9 mouse cellular contexts compared by ENCODE assay signal in the genomic region with DNA sequence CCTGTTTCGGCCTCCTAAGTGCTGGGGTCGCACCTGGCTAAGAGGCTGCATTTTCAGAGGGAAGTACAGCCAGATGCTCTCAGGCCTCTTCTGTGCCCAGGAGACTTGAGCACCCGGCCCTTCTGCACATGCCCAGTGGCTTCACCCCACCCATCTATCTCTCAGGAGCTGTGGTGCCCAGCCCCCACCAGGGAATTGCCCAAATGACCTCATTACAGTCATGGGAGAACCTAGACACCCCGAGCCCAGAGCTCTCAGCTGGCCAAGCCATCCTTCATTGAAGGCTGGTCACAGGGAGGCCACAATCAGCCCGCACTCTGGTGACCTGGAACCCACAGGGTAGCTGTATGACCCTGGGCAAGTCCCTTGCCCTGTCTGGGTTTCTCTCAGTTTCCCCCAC. TPM values are rescaled to one million over a fixed set of nuclear protein-coding genes. Genes with fewer than 3 reads are reported as not detected.
DNase-seq lines count a peak whose midpoint lies in the region; ATAC-seq lines count a peak whose summit lies in the region.
"Had no signal": no experiment of that assay in that cellular context is flagged by ENCODE, and none has a peak within 500 bp of the region (broad histone marks: within the 10 kb centered on the region; RNA-seq: fewer than 3 reads in every experiment).

No protein-coding gene starts in this region.

- H3K4me2 ChIP-seq in kidney, embryonic 16.5 days (replicated peaks; ENCODE audit: low read depth, low read length), result peak overlapping the region; percentile 73

- H3K9ac ChIP-seq in kidney, embryonic 16.5 days (replicated peaks; ENCODE audit: low read length), result 0 out of 2 replicates have a peak overlapping the region, but pooled peaks have one; percentile 32

- no peak overlapping the region for H3K27ac ChIP-seq in kidney, embryonic 16.5 days (ENCODE audit: low read length)

- WGBS in kidney, embryonic 16.5 days, result 72% methylated on average over 5 of the region's 5 CpGs

- H3K36me3 ChIP-seq in kidney, embryonic 16.5 days (ENCODE audit: insufficient read depth, low read length), result no peaks in the 10 kb centered on the region

- H3K4me3 ChIP-seq in kidney, embryonic 16.5 days (ENCODE audit: low read length), result peak overlapping the region; percentile 59

- no peaks in the 10 kb centered on the region for H3K9me3 ChIP-seq in kidney, embryonic 16.5 days (ENCODE audit: low read length)

- ATAC-seq in kidney, embryonic 16.5 days (ENCODE audit: low FRiP score, low TSS enrichment), result no peak
- no peak for ATAC-seq in megakaryocyte progenitor cell, adult 5-6 weeks (replicated peaks; ENCODE audit: poor library complexity)

- DNase-seq in adrenal gland, adult 2 months, result peak; percentile 68
- DNase-seq in adrenal gland, postnatal 25 days, result no peak
- no peak for DNase-seq in kidney, adult 8-10 months
- DNase-seq in thymus, postnatal 36 days, result peak; percentile 41 to 62
- no peak for DNase-seq in thymus, postnatal 25 days
- DNase-seq in cerebellum, postnatal 36 days, result no peak

- 0 out of 2 replicates have a peak, but pooled peaks cover 10% of the 10 kb centered on the region for H3K27me3 ChIP-seq in kidney, embryonic 16.5 days (ENCODE audit: insufficient read depth, low read length)

- peaks cover 89% of the 10 kb centered on the region for H3K4me1 ChIP-seq in kidney, embryonic 16.5 days (ENCODE audit: insufficient read depth, low read length)

RNA-seq across cellular contexts. Expression of a gene that starts 5.8 kb away (rescaled TPM):
- 100 to 1,000 TPM; 168 to 181 TPM for total RNA-seq in adrenal gland, adult 2 months (2021)
- polyA plus RNA-seq in adrenal gland, adult 2 months (2012; rRNA removed), result 279 and 288 TPM in 2 replicates
- 170 and 214 TPM in 2 replicates for total RNA-seq in adrenal gland, postnatal 25 days (2021)
- polyA plus RNA-seq in kidney, embryonic 16.5 days (2015; fragmentation: Nextera tagmentation; extraction: Ambion mirVana), result 55.5 and 62.4 TPM in 2 replicates
- 51.5 and 70.9 TPM in 2 replicates for total RNA-seq in megakaryocyte progenitor cell, adult 5-6 weeks (2015)
- total RNA-seq in megakaryocyte progenitor cell, adult 5-6 weeks (2017), result 33.9 and 43.9 TPM in 2 replicates

RNA-seq across cellular contexts. Expression of a gene that starts 44.3 kb away (rescaled TPM):
- not detected for total RNA-seq in adrenal gland, adult 2 months (2021)
- not detected in 2 replicates for polyA plus RNA-seq in adrenal gland, adult 2 months (2012; rRNA removed)
- total RNA-seq in adrenal gland, postnatal 25 days (2021), result not detected in 2 replicates
- not detected in 2 replicates for polyA plus RNA-seq in kidney, embryonic 16.5 days (2015; fragmentation: Nextera tagmentation; extraction: Ambion mirVana)
- total RNA-seq in megakaryocyte progenitor cell, adult 5-6 weeks (2015), result not detected in 2 replicates
- total RNA-seq in megakaryocyte progenitor cell, adult 5-6 weeks (2017), result not detected in 2 replicates
- total RNA-seq: megakaryocyte, adult 5-6 weeks had no signal

RNA-seq across cellular contexts. Expression of a gene that starts 57.5 kb away (rescaled TPM):
- total RNA-seq in adrenal gland, adult 2 months (2021), result under 1 TPM; 0.52 to 0.95 TPM
- polyA plus RNA-seq in adrenal gland, adult 2 months (2012; rRNA removed), result 2.2 and 3.4 TPM in 2 replicates
- total RNA-seq in adrenal gland, postnatal 25 days (2021), result 0.94 and 1.9 TPM in 2 replicates
- polyA plus RNA-seq in kidney, embryonic 16.5 days (2015; fragmentation: Nextera tagmentation; extraction: Ambion mirVana), result 0.16 and 0.37 TPM in 2 replicates
- 0.15 TPM in 1 of 2 replicates, not detected in the other for total RNA-seq in megakaryocyte progenitor cell, adult 5-6 weeks (2015)
- total RNA-seq in megakaryocyte progenitor cell, adult 5-6 weeks (2017), result 0.34 TPM in 1 of 2 replicates, not detected in the other

Comparison
In these comparisons a context has a peak if more than half of its experiments do, and no peak if none do; other contexts are left out.
1. DNase-seq: peak in adrenal gland, adult 2 months (single experiment) and thymus, postnatal 36 days (2 of 2); none in adrenal gland, postnatal 25 days (single experiment), kidney, adult 8-10 months (0 of 2), thymus, postnatal 25 days (single experiment) and cerebellum, postnatal 36 days (0 of 2).